Mouse (Mus musculus): Measurements from ENCODE around the gene Shb. TPM values are rescaled to one million over a fixed set of nuclear protein-coding genes. Genes with fewer than 3 reads are reported as not detected.

Shb gene
- total and polyA plus RNA-seq, 2 experiments from 2014 or later, result 7.4 to 54.8 TPM

GRCm38 (mm10) chr4:45434681-45435080 lies 97.6 kb downstream of the Shb start:
- TF ChIP-seq EP300 (IDR thresholded peaks at IDR 0.05; ENCODE audit: low read depth) (no peak), CTCF (IDR thresholded peaks at IDR 0.05; ENCODE audit: low read depth) (no peak)
- peaks cover 18% of the 10 kb centered on the region; the same call in 1 of the 2 replicates for H3K36me3 ChIP-seq (replicated peaks; ENCODE audit: control insufficient read depth, insufficient read depth, low read length)
- 81% methylated on average over 4 of the region's 4 CpGs for WGBS
- no peak overlapping the region for H3K4me2 ChIP-seq (ENCODE audit: low read depth, low read length)
- H3K27me3 ChIP-seq (ENCODE audit: control insufficient read depth, insufficient read depth, low read length), result no peaks in the 10 kb centered on the region
- H3K4me1 ChIP-seq (ENCODE audit: control insufficient read depth, insufficient read depth), result peaks cover 32% of the 10 kb centered on the region
- DNase-seq (ENCODE audit: low spot score) (no peak), ATAC-seq (ENCODE audit: insufficient read depth, low read depth) (no peak)
- no peak overlapping the region for H3K4me3 ChIP-seq (ENCODE audit: low read depth, low read length)
- peak overlapping the region; percentile 50; the same call in 1 of the 2 replicates for H3K27ac ChIP-seq (ENCODE audit: low read depth)
- no peaks in the 10 kb centered on the region for H3K9me3 ChIP-seq (replicated peaks; ENCODE audit: control insufficient read depth, low read length)
- no peak overlapping the region for H3K9ac ChIP-seq (replicated peaks; ENCODE audit: low read depth, low read length)

- Histone ChIP-seq H3K27me3 (ENCODE audit: control insufficient read depth, insufficient read depth, low read length) (no peaks in the 10 kb centered on the region), H3K27ac (ENCODE audit: low read depth) (no peak overlapping the region), H3K36me3 (replicated peaks; ENCODE audit: control insufficient read depth, insufficient read depth, low read length) (peaks cover 18% of the 10 kb centered on the region; the same call in 1 of the 2 replicates), H3K9me3 (replicated peaks; ENCODE audit: control insufficient read depth, low read length) (no peaks in the 10 kb centered on the region), H3K4me1 (ENCODE audit: control insufficient read depth, insufficient read depth) (peaks cover 32% of the 10 kb centered on the region), H3K4me2 (ENCODE audit: low read depth, low read length) (no peak overlapping the region), H3K4me3 (ENCODE audit: low read depth, low read length) (no peak overlapping the region), H3K9ac (replicated peaks; ENCODE audit: low read depth, low read length) (no peak overlapping the region)
- ATAC-seq (ENCODE audit: insufficient read depth, low read depth) (no peak), DNase-seq (ENCODE audit: low spot score) (no peak)
- WGBS, result 76% methylated on average over 12 of the region's 12 CpGs
- TF ChIP-seq EP300 (IDR thresholded peaks at IDR 0.05; ENCODE audit: low read depth) (no peak), CTCF (IDR thresholded peaks at IDR 0.05; ENCODE audit: low read depth) (no peak)
Observed at GRCm38 (mm10) chr4:45434071-45434470, 98.2 kb downstream of the Shb start.

GRCm38 (mm10) chr4:45431806-45432205 lies 100.5 kb downstream of the Shb start:
- Histone ChIP-seq H3K9me3 (replicated peaks; ENCODE audit: control insufficient read depth, low read length) (no peaks in the 10 kb centered on the region), H3K27ac (ENCODE audit: low read depth) (no peak overlapping the region), H3K4me1 (ENCODE audit: control insufficient read depth, insufficient read depth) (peaks cover 31% of the 10 kb centered on the region), H3K9ac (replicated peaks; ENCODE audit: low read depth, low read length) (no peak overlapping the region), H3K36me3 (replicated peaks; ENCODE audit: control insufficient read depth, insufficient read depth, low read length) (peaks cover 18% of the 10 kb centered on the region; the same call in 1 of the 2 replicates), H3K4me2 (ENCODE audit: low read depth, low read length) (no peak overlapping the region), H3K27me3 (ENCODE audit: control insufficient read depth, insufficient read depth, low read length) (no peaks in the 10 kb centered on the region), H3K4me3 (ENCODE audit: low read depth, low read length) (no peak overlapping the region)
- DNase-seq (ENCODE audit: low spot score), result no peak
- TF ChIP-seq CTCF (IDR thresholded peaks at IDR 0.05; ENCODE audit: low read depth) (no peak), EP300 (IDR thresholded peaks at IDR 0.05; ENCODE audit: low read depth) (no peak)
- WGBS, result 90% methylated on average over 3 of the region's 3 CpGs
- no peak for ATAC-seq (ENCODE audit: insufficient read depth, low read depth)

- no peak for DNase-seq (ENCODE audit: low spot score)
- H3K36me3 ChIP-seq (replicated peaks; ENCODE audit: control insufficient read depth, insufficient read depth, low read length), result peaks cover 18% of the 10 kb centered on the region; the same call in 1 of the 2 replicates
- H3K4me2 ChIP-seq (ENCODE audit: low read depth, low read length), result no peak overlapping the region
- no peak overlapping the region for H3K9ac ChIP-seq (replicated peaks; ENCODE audit: low read depth, low read length)
- H3K4me1 ChIP-seq (ENCODE audit: control insufficient read depth, insufficient read depth), result peaks cover 26% of the 10 kb centered on the region
- no peak for ATAC-seq (ENCODE audit: insufficient read depth, low read depth)
- H3K9me3 ChIP-seq (replicated peaks; ENCODE audit: control insufficient read depth, low read length), result no peaks in the 10 kb centered on the region
- no peaks in the 10 kb centered on the region for H3K27me3 ChIP-seq (ENCODE audit: control insufficient read depth, insufficient read depth, low read length)
- H3K27ac ChIP-seq (ENCODE audit: low read depth), result no peak overlapping the region
- WGBS, result 86% methylated on average over 3 of the region's 3 CpGs
- H3K4me3 ChIP-seq (ENCODE audit: low read depth, low read length), result no peak overlapping the region
- TF ChIP-seq CTCF (IDR thresholded peaks at IDR 0.05; ENCODE audit: low read depth) (no peak), EP300 (IDR thresholded peaks at IDR 0.05; ENCODE audit: low read depth) (no peak)
Observed at GRCm38 (mm10) chr4:45431316-45431715, 101.0 kb downstream of the Shb start.

GRCm38 (mm10) chr4:45429451-45429850 lies 102.8 kb downstream of the Shb start:
- WGBS, result 78% methylated on average over 7 of the region's 7 CpGs
- no peak for ATAC-seq (ENCODE audit: insufficient read depth, low read depth)
- DNase-seq (ENCODE audit: low spot score), result no peak

More at GRCm38 (mm10) chr4:45429451-45429850, 102.8 kb downstream of the Shb start:
- Histone ChIP-seq H3K36me3 (replicated peaks; ENCODE audit: control insufficient read depth, insufficient read depth, low read length) (peaks cover 18% of the 10 kb centered on the region; the same call in 1 of the 2 replicates), H3K4me1 (ENCODE audit: control insufficient read depth, insufficient read depth) (peaks cover 8% of the 10 kb centered on the region; the same call in 1 of the 2 replicates), H3K27me3 (ENCODE audit: control insufficient read depth, insufficient read depth, low read length) (no peaks in the 10 kb centered on the region), H3K9ac (replicated peaks; ENCODE audit: low read depth, low read length) (no peak overlapping the region), H3K27ac (ENCODE audit: low read depth) (no peak overlapping the region), H3K9me3 (replicated peaks; ENCODE audit: control insufficient read depth, low read length) (no peaks in the 10 kb centered on the region), H3K4me3 (ENCODE audit: low read depth, low read length) (no peak overlapping the region), H3K4me2 (ENCODE audit: low read depth, low read length) (no peak overlapping the region)
- TF ChIP-seq CTCF (IDR thresholded peaks at IDR 0.05; ENCODE audit: low read depth), result no peak
- no peak for TF ChIP-seq EP300 (IDR thresholded peaks at IDR 0.05; ENCODE audit: low read depth)

Data from heart, postnatal 0 days (tissue).